In the genomic region with DNA sequence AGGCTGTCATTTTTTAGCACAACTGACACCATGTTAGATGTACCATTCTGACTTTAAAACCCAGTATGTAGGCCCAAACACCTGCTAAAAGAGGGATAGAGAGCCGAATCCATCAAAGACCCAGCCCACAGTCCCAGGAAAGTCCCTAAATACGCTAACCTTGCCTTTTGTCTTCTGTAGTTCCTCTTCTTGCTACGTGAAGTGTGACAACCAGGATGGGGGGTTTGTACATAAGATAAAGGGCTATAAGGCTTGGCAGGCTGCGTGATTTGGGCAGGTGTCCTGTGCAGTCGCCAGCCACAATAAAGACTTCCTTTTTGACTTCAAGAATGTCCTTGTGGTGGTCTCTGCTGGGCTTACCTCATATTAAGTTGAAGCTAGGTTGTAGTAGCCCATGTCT, we compare ENCODE assay signal across 1 mouse cellular context.
TF ChIP-seq lines count a peak whose summit lies in the region.

No protein-coding gene starts in this region.

TF ChIP-seq in MEL, 35 proteins besides CTCF, POLR2A, EP300 and RAD21:
- no peak for TF ChIP-seq NRF1 (IDR thresholded peaks at IDR 0.05; ENCODE audit: insufficient read depth, low read depth, low read length, poor library complexity, severe bottlenecking)
- 0 out of 2 replicates have a peak, but pooled peaks have one; percentile 13 for TF ChIP-seq MEF2A (IDR thresholded peaks at IDR 0.05; ENCODE audit: extremely low read depth, insufficient replicate concordance, low read depth, low read length, poor library complexity, severe bottlenecking)
- TF ChIP-seq HCFC1 (IDR thresholded peaks at IDR 0.05; ENCODE audit: low read depth, low read length), result 0 out of 2 replicates have a peak, but pooled peaks have one; percentile 27
- TF ChIP-seq ETS1 (IDR thresholded peaks at IDR 0.05; ENCODE audit: low read depth, low read length), result peak; percentile 56
- no peak for TF ChIP-seq RCOR1 (IDR thresholded peaks at IDR 0.05; ENCODE audit: low read depth, low read length)
- peak; percentile 71 for TF ChIP-seq TCF12 (IDR thresholded peaks at IDR 0.05; ENCODE audit: low read depth, low read length)
- peak; percentile 47; the same call in 1 of the 2 replicates for TF ChIP-seq GATA1 (IDR thresholded peaks at IDR 0.05; ENCODE audit: low read depth, low read length)
- peak; percentile 55; the same call in 1 of the 2 replicates for TF ChIP-seq BHLHE40 (IDR thresholded peaks at IDR 0.05; ENCODE audit: borderline replicate concordance, low read depth, low read length)
